Mouse (Mus musculus): ENCODE measurements around the gene Dcaf15. TPM values are rescaled to one million over a fixed set of nuclear protein-coding genes. Genes with fewer than 3 reads are reported as not detected.

The Dcaf15 gene
- total and polyA plus RNA-seq, 3 experiments, result 34.4 to 56.1 TPM; not detected in 1

GRCm38 (mm10) chr8:84096061-84096460, 8.5 kb downstream of the Dcaf15 start:
- Histone ChIP-seq H3K79me2 (ENCODE audit: control insufficient read depth, insufficient read depth, low read length, poor library complexity) (no peaks in the 10 kb centered on the region), H3K9ac (ENCODE audit: control insufficient read depth, low read depth, low read length, poor library complexity, severe bottlenecking) (no peak overlapping the region), H3K9me3 (replicated peaks; ENCODE audit: insufficient read depth, low read length) (no peaks in the 10 kb centered on the region), H3K27me3 (ENCODE audit: control insufficient read depth in 1 of 2, insufficient read depth in 2 of 2, low read length in 2 of 2) (no peaks in the 10 kb centered on the region), H3K27ac (ENCODE audit: control insufficient read depth, low read depth, low read length) (no peak overlapping the region), H3K36me3 (ENCODE audit: control insufficient read depth in 1 of 2, insufficient read depth in 2 of 2, low read length in 2 of 2) (no peaks in the 10 kb centered on the region; a peak in 1 of 4 replicates), H3K4me3 (ENCODE audit: control insufficient read depth in 1 of 2, insufficient read depth in 1 of 2, low read depth in 2 of 2, low read length in 2 of 2) (no peak overlapping the region), H3K4me1 (ENCODE audit: control insufficient read depth in 1 of 2, insufficient read depth in 2 of 2, low read length in 2 of 2) (no peaks in the 10 kb centered on the region)
- no peak for DNase-seq (ENCODE audit: low read depth, low spot score)
- no peak for TF ChIP-seq ZNF384 (IDR thresholded peaks at IDR 0.05; ENCODE audit: low read depth, low read length)
- no peak for TF ChIP-seq SMC3 (IDR thresholded peaks at IDR 0.05; ENCODE audit: low read depth, low read length)
- TF ChIP-seq GABPA (IDR thresholded peaks at IDR 0.05; ENCODE audit: low read depth, low read length), result no peak
- TF ChIP-seq NRF1 (IDR thresholded peaks at IDR 0.05; ENCODE audit: insufficient read depth, low read depth, low read length, poor library complexity, severe bottlenecking), result no peak
- TF ChIP-seq ZC3H11A (IDR thresholded peaks at IDR 0.05; ENCODE audit: low read depth, low read length), result no peak
- TF ChIP-seq ELF1 (IDR thresholded peaks at IDR 0.05; ENCODE audit: low read depth, low read length), result no peak
- no peak for TF ChIP-seq POLR2AphosphoS5 (IDR thresholded peaks at IDR 0.05; ENCODE audit: borderline replicate concordance, low read depth, low read length)
- TF ChIP-seq RCOR1 (IDR thresholded peaks at IDR 0.05; ENCODE audit: low read depth, low read length), result no peak
- TF ChIP-seq TCF12 (IDR thresholded peaks at IDR 0.05; ENCODE audit: low read depth, low read length), result no peak
- TF ChIP-seq TAL1 (IDR thresholded peaks at IDR 0.05; ENCODE audit: low read length), result no peak
- TF ChIP-seq TBP (IDR thresholded peaks at IDR 0.05; ENCODE audit: low read depth, low read length), result no peak
- TF ChIP-seq HCFC1 (IDR thresholded peaks at IDR 0.05; ENCODE audit: low read depth, low read length), result no peak
- TF ChIP-seq USF2 (IDR thresholded peaks at IDR 0.05; ENCODE audit: borderline replicate concordance in 1 of 2, insufficient read depth in 1 of 2, low read depth in 1 of 2, low read length in 2 of 2), result no peak
- TF ChIP-seq POLR2AphosphoS2 (IDR thresholded peaks at IDR 0.05; ENCODE audit: low read length), result no peak

DNA sequence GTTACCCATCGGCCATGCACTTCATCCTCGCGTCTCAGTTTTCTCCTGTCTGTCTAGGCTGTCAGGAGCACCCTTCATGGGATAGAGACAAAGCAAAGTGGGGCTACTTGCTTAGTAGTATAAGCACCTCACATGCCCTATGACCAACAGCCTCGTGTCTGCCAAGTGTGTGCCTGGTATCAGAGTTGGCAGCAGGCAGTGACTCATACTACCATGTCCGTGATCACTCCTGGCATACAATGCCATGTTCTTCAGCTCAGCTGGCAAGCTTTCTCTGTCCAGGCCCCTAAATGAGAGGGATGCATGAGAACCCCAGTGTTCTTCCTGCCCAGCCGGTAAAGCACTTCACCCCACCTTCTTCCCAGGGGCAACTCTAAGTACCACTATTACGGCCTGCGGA, 14.0 kb downstream of the Dcaf15 start:
- no peaks in the 10 kb centered on the region for H3K4me1 ChIP-seq (ENCODE audit: control insufficient read depth in 1 of 2, insufficient read depth in 2 of 2, low read length in 2 of 2)
- no peak overlapping the region for H3K27ac ChIP-seq (ENCODE audit: control insufficient read depth, low read depth, low read length)
- H3K79me2 ChIP-seq (ENCODE audit: control insufficient read depth, insufficient read depth, low read length, poor library complexity), result no peaks in the 10 kb centered on the region
- no peaks in the 10 kb centered on the region for H3K27me3 ChIP-seq (ENCODE audit: control insufficient read depth in 1 of 2, insufficient read depth in 2 of 2, low read length in 2 of 2)
- H3K9ac ChIP-seq (ENCODE audit: control insufficient read depth, low read depth, low read length, poor library complexity, severe bottlenecking), result no peak overlapping the region
- no peaks in the 10 kb centered on the region for H3K36me3 ChIP-seq (ENCODE audit: control insufficient read depth in 1 of 2, insufficient read depth in 2 of 2, low read length in 2 of 2)
- TF ChIP-seq MAFK (IDR thresholded peaks at IDR 0.05; ENCODE audit: borderline replicate concordance, low read depth, low read length) (no peak), GABPA (IDR thresholded peaks at IDR 0.05; ENCODE audit: low read depth, low read length) (no peak), MAX (IDR thresholded peaks at IDR 0.05; ENCODE audit: low read length) (no peak), ZMIZ1 (IDR thresholded peaks at IDR 0.05; ENCODE audit: low read depth, low read length) (no peak), SIN3A (IDR thresholded peaks at IDR 0.05; ENCODE audit: low read length) (no peak), ZKSCAN1 (IDR thresholded peaks at IDR 0.05; ENCODE audit: low read depth, low read length) (no peak), CHD1 (IDR thresholded peaks at IDR 0.05; ENCODE audit: low read depth, low read length) (no peak), JUND (IDR thresholded peaks at IDR 0.05; ENCODE audit: low read depth, low read length) (no peak), TAL1 (IDR thresholded peaks at IDR 0.05; ENCODE audit: low read length) (no peak), GATA1 (IDR thresholded peaks at IDR 0.05; ENCODE audit: low read depth, low read length) (no peak), ZC3H11A (IDR thresholded peaks at IDR 0.05; ENCODE audit: low read depth, low read length) (no peak), RCOR1 (IDR thresholded peaks at IDR 0.05; ENCODE audit: low read depth, low read length) (no peak), HCFC1 (IDR thresholded peaks at IDR 0.05; ENCODE audit: low read depth, low read length) (no peak), USF2 (IDR thresholded peaks at IDR 0.05; ENCODE audit: borderline replicate concordance in 1 of 2, insufficient read depth in 1 of 2, low read depth in 1 of 2, low read length in 2 of 2) (no peak), TCF12 (IDR thresholded peaks at IDR 0.05; ENCODE audit: low read depth, low read length) (no peak), USF1 (IDR thresholded peaks at IDR 0.05; ENCODE audit: low read depth, low read length) (no peak), UBTF (IDR thresholded peaks at IDR 0.05; ENCODE audit: borderline replicate concordance, insufficient read depth, low read depth, low read length) (no peak)
- H3K4me3 ChIP-seq (ENCODE audit: control insufficient read depth in 1 of 2, insufficient read depth in 1 of 2, low read depth in 2 of 2, low read length in 2 of 2), result no peak overlapping the region
- H3K9me3 ChIP-seq (replicated peaks; ENCODE audit: insufficient read depth, low read length), result no peaks in the 10 kb centered on the region
- no peak for DNase-seq (ENCODE audit: low read depth, low spot score)

Data from MEL (cell line).